Mouse (Mus musculus) bone marrow, adult 2 months (tissue): ENCODE measurements around the gene Tulp2. TPM values are rescaled to one million over a fixed set of nuclear protein-coding genes. Genes with fewer than 3 reads are reported as not detected.
A peak's percentile ranks its signal among the peaks of the same experiment; 100 is the strongest.

ENCODE experiments used
- H3K27ac ChIP-seq: fragments of 200-500 bp; 2 replicates; pipeline ENCODE4 v1.5.1; 2012; ENCODE audit warnings: low read depth, mild to moderate bottlenecking, control low read depth, inconsistent platforms, low read length; ENCODE audit not compliant: control insufficient read depth, poor library complexity, insufficient read depth
- H3K4me1 ChIP-seq: fragments of 200-500 bp; 2 replicates; pipeline ENCODE4 v1.6.1; 2011; ENCODE audit warnings: low read length; ENCODE audit not compliant: control insufficient read depth, insufficient read depth
- H3K4me3 ChIP-seq: fragments of 200-500 bp; replicated peaks from 2 replicates; pipeline ENCODE3; 2011; ENCODE audit warnings: mild to moderate bottlenecking, low read depth, low read length, control low read depth; ENCODE audit not compliant: control insufficient read depth
- CTCF ChIP-seq: fragments of 200-500 bp; IDR thresholded peaks from 2 replicates; pipeline ENCODE4 v1.5.1; 2011; ENCODE audit warnings: low read length, control low read depth; ENCODE audit not compliant: control insufficient read depth, insufficient read depth
- POLR2A ChIP-seq: fragments of 200-500 bp; IDR thresholded peaks from 2 replicates; pipeline ENCODE4 v1.6.1; 2011; ENCODE audit warnings: low read depth, mild to moderate bottlenecking, control low read depth, low read length, borderline replicate concordance; ENCODE audit not compliant: control insufficient read depth
- WGBS: fragments of 180-500 bp; shearing (Covaris S2); methylation state at CpG from one replicate; pipeline ENCODE4 v1.1.7; 2018; 5-methylcytosine and 5-hydroxymethylcytosine counted together
- polyA plus RNA-seq: library from polyadenylated mRNA; stranded (reverse); fragments of >200 nt; gene quantifications from 2 replicates; pipeline ENCODE4 v1.2.4, GENCODE M21; 2011; ENCODE audit warnings: low replicate concordance; ENCODE audit not compliant: missing spikeins, insufficient read depth, insufficient read length

The Tulp2 gene
- polyA plus RNA-seq, 1 experiment = 1.3 TPM

- 83% methylated on average over 8 of the region's 8 CpGs for WGBS
- TF ChIP-seq POLR2A = no peak
- TF ChIP-seq CTCF = no peak
- no peaks in the 10 kb centered on the region for H3K4me1 ChIP-seq
- no peak within 1 kb of the TSS for H3K27ac ChIP-seq
- no peak within 1 kb of the TSS for H3K4me3 ChIP-seq
These were observed 73.1 kb downstream of the Tulp2 start, which contains the start of gene Hsd17b14 for GRCm38 (mm10) chr7:45554744-45555143. Gene Hsd17b14 (plus strand): TSS chr7:45554893.

GRCm38 (mm10) chr7:45555787-45556186, 74.1 kb downstream of the Tulp2 start:
- no peaks in the 10 kb centered on the region; the same call in none of the 2 replicates for H3K4me1 ChIP-seq
- TF ChIP-seq CTCF = peak; percentile 89
- no peak for TF ChIP-seq POLR2A
- WGBS = 27% methylated on average over 8 of the region's 8 CpGs
- H3K4me3 ChIP-seq = no peak overlapping the region
- H3K27ac ChIP-seq = no peak overlapping the region

GRCm38 (mm10) chr7:45558907-45559306, 77.2 kb downstream of the Tulp2 start:
- WGBS = 41% methylated on average over 6 of the region's 6 CpGs
- Histone ChIP-seq H3K4me3 (no peak overlapping the region), H3K4me1 (no peaks in the 10 kb centered on the region; the same call in none of the 2 replicates), H3K27ac (no peak overlapping the region)
- TF ChIP-seq CTCF = no peak
- no peak for TF ChIP-seq POLR2A

GRCm38 (mm10) chr7:45560241-45560640, 78.6 kb downstream of the Tulp2 start:
- no peaks in the 10 kb centered on the region; the same call in none of the 2 replicates for H3K4me1 ChIP-seq
- H3K4me3 ChIP-seq = no peak overlapping the region
- WGBS = 44% methylated on average over 7 of the region's 7 CpGs
- no peak overlapping the region for H3K27ac ChIP-seq
- no peak for TF ChIP-seq POLR2A
- TF ChIP-seq CTCF = no peak

- Histone ChIP-seq H3K27ac (no peak overlapping the region), H3K4me1 (no peaks in the 10 kb centered on the region; the same call in none of the 2 replicates), H3K4me3 (no peak overlapping the region)
- WGBS = 7% methylated on average over 17 of the region's 17 CpGs
- no peak for TF ChIP-seq POLR2A
- peak; percentile 89 for TF ChIP-seq CTCF
These were observed 79.4 kb downstream of the Tulp2 start for GRCm38 (mm10) chr7:45560843-45561623.

- 24% methylated on average over 12 of the region's 12 CpGs for WGBS
- Histone ChIP-seq H3K4me3 (no peak overlapping the region), H3K27ac (0 out of 2 replicates have a peak overlapping the region, but pooled peaks have one; percentile 2), H3K4me1 (no peaks in the 10 kb centered on the region; the same call in none of the 2 replicates)
- TF ChIP-seq POLR2A (no peak), CTCF (no peak)
These were observed 80.2 kb downstream of the Tulp2 start for GRCm38 (mm10) chr7:45561624-45562520.

GRCm38 (mm10) chr7:45564811-45565210, 83.1 kb downstream of the Tulp2 start:
- Histone ChIP-seq H3K27ac (no peak overlapping the region), H3K4me1 (peaks cover 2% of the 10 kb centered on the region), H3K4me3 (no peak overlapping the region)
- WGBS = 87% methylated on average over 2 of the region's 2 CpGs
- TF ChIP-seq POLR2A = no peak
- TF ChIP-seq CTCF = no peak

GRCm38 (mm10) chr7:45565446-45565845, 83.8 kb downstream of the Tulp2 start:
- no peak for TF ChIP-seq POLR2A
- TF ChIP-seq CTCF = no peak
- no peak overlapping the region for H3K27ac ChIP-seq
- peaks cover 3% of the 10 kb centered on the region for H3K4me1 ChIP-seq
- WGBS = 87% methylated on average over 9 of the region's 9 CpGs
- H3K4me3 ChIP-seq = no peak overlapping the region

- no peak overlapping the region for H3K4me3 ChIP-seq
These were observed 85.6 kb downstream of the Tulp2 start for GRCm38 (mm10) chr7:45567112-45567779.

More at GRCm38 (mm10) chr7:45567112-45567779, 85.6 kb downstream of the Tulp2 start:
- no peak overlapping the region for H3K27ac ChIP-seq
- WGBS = 79% methylated on average over 8 of the region's 8 CpGs
- TF ChIP-seq POLR2A (no peak), CTCF (no peak)
- peaks cover 3% of the 10 kb centered on the region; the same call in 1 of the 2 replicates for H3K4me1 ChIP-seq
